Mouse (Mus musculus) fibroblast of lung, adult 2 months (primary cell): ENCODE results near the gene Amacr.
"Not testable (repeated sequence)": the region's sequence is repeated elsewhere in the genome, so short reads cannot be mapped to it uniquely, and the experiment has no call there.

Experiments
- DNase-seq: peaks from one replicate; pipeline ENCODE4 v3.0.0-alpha.2; 2011; ENCODE audit warnings: low read depth

Amacr gene

DNA sequence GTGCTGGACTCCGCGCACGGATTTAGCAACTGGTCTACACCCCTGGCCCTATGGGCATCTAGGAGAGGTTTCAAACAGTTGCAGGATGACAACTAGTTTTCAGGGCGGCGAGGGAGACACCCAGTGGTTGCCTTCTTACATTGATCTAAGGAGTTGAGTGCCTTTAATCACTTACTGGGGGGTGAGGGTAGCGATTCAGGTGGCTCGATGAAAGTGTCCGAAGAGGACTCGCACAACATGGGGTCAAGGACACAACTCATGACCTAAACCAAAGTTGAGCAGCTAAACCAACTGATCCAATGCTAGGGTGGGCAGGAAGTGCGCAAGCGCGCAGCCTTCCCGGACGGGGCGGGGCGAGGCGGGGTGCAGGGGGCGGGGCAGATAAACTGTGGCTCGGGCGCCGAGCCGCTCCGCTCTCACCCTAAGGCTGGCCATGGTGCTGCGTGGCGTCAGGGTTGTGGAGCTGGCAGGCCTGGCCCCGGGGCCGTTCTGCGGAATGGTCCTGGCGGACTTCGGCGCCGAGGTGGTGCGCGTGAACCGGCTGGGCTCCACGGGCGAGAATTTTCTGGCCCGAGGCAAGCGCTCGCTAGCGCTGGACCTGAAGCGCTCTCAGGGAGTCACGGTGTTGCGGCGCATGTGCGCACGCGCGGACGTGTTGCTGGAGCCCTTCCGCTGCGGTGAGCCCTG, at the start of gene Amacr:
Gene Amacr (plus strand): TSS at position 380 of the 687 bp plus-strand sequence.
- peak; percentile 72 for DNase-seq

DNA sequence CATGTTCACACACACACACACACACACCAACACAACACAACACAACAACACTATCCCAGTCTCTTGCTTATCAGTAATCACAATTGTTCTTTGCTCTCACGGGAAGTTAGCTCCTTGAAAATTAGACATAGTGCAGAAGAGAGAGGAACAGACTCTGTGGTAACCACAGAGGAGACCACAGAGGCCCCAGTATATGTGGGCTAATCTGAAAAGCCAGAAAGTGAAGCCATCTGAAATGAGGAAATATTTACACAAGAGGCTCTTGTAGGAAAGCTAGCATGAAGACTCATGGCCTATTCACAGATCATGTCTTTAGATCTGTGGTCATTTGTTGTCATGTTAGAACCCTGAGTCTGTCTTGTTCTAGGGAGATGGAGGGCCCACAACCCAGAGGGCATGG, 47.6 kb upstream of the Amacr start:
- no peak for DNase-seq

DNA sequence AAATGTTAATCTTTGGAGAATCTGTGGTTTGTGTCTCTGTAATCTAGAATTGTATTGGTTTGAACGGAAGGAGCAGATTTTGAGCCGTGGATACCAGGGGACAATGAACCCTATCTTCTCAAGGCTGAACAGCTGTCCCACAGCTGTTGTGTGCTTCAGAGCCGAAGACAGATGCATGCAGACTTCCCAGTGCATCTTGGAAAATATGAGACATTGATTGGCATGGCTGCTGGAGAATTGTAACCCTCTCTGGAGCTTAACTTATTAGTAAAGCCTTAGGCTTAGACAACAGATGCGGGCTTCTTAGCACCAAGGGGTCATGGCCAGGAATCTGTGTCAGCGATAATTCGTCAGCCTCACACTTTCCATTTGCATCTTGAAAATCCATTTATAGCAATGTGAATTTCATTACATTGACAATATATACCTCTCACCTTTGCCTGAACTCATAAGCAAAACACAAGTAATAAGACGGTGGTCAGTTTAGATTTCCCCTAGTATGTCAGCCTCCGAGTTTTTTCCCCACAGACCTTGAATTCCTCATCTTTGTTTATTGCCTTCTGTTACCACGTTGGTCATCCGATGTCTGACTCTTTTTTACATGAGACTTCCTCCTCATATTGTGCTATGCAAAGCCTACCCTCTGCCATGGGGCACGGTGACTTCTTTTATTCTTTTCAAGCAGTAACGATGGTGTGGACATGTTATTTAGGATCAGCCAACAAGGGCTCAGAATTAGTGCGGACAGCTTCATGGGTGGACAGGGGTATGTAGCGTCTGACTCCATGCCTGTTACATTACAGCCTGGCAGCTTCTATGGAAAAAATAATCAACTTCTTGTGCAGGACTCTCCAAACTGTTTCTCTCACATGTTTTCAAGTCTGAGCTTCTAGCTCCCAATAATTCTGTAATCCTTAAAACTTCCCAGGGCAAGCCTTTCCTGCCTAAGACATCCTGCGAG, 41.1 kb upstream of the Amacr start:
- DNase-seq = no peak

DNA sequence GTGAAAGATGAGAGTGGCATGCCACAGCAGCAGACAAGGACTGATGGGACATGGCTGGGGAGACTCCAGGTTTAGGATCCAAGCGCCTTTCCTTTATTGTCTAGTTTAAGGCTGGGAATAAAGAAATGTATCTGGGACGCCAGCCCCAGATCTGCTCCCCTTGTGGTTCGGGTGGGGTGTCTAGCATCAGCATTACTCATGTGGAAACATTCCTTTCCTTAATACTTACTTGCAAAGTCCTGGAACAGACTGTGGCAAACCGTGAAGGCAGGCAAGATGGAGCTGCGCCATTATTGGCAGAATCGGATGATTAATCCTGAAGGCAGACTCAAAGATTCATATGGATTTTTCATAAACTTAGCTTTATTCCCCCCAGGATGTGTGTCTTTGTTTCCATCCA, 39.7 kb upstream of the Amacr start:
- peak; percentile 76 for DNase-seq

DNA sequence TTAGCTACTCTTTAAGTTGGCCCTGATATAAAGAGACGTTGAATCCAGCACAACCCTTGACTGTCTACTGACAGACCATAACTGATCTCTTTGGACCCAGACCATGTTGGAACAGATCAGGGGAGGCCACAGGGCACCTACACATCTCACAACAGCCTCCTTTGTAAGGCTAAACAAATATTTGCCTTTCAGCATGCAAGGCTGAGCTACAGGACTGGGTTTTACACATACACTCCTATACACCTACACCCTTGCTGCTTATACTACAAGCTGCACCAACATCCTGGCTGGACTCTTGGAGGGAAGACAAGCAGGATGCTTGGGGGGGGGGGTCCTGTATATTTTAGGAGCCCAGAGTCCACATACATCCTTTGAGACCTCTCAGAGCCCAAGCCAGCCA, 33.7 kb upstream of the Amacr start:
- no peak for DNase-seq

DNA sequence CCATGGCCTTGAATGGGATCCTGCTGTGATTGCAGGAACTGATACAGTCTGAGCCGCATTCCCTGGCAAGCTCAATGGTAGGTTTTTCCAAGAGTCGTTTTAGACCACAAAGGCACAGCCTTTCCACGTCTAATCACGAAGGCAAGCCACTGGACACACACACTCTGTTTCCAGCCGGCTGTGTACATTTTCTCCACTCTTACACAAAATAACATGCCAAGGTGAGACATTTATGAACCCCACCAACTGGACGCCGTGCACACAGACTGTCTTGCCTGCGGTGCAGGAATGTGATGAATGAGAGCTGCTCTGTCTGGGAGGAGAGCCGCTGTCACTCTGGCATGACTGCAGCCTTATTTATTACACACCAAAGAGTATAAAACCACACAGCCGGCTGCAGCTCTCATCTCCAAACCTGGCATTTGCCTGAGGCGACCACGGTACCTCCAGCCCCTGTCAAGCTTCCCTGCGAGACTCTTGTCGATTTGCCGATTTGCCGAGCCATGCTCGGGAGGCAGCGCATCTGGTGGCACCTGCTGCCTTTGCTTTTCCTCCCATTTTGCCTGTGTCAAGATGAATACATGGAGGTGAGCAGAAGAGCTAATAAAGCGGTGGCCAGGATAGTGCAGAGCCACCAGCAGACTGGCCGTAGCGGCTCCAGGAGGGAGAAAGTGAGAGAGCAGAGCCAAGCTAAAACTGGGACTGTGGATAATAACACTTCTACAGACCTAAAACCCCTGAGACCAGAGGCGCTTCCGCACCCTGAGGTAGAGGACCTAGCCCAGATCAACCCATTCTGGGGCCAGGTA, 29.4 kb upstream of the Amacr start, which contains the start of gene C1qtnf3:
Gene C1qtnf3 (plus strand): TSS at position 382 of the 809 bp plus-strand sequence.
- peak; percentile 52 for DNase-seq

DNA sequence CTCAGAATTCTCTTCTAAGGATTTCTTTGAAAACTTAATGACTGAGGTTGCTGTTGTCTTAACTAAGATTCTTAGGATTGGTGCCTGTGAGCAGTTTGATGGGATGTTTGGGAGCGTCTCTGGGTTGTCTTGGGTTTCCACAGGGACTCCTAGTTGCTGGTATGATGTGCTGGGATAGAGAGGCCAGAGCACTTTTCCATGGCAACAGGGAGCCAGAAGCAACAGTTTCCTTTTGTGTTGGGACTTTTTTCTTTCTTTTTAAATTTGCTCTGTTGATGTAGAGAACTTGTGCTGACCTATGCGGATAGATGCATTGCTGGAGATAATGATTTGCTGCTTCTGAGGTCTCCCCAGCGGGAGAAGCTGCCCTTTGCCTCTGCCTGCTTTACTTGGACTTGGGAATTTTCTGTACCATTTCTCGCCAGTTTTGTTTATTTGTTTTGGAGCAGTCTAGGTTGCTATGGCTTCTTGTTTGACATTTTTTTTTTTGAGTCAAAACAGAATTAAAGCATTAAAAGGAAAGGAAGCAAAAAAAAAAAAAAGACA, 28.7 kb upstream of the Amacr start:
- no peak for DNase-seq

DNA sequence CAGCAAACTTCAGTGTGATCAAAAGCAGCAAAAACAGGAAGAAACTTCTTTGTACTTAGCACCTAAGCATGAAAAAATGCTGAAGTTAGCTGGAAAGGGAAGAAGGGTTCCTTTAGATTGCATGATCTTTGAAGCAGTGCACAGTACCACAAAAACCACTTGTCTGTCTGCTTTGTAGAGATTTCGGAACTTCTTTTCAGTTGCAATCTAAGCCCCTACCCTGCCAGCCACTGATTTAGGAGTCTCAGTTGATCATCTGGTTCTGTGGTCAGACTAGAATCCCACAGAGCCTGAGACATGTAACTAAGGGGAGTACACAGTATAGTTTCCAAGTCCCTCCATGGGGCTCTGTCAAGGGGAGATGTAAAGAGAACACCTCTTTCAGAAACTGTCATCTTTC, 28.1 kb upstream of the Amacr start:
- no peak for DNase-seq

DNA sequence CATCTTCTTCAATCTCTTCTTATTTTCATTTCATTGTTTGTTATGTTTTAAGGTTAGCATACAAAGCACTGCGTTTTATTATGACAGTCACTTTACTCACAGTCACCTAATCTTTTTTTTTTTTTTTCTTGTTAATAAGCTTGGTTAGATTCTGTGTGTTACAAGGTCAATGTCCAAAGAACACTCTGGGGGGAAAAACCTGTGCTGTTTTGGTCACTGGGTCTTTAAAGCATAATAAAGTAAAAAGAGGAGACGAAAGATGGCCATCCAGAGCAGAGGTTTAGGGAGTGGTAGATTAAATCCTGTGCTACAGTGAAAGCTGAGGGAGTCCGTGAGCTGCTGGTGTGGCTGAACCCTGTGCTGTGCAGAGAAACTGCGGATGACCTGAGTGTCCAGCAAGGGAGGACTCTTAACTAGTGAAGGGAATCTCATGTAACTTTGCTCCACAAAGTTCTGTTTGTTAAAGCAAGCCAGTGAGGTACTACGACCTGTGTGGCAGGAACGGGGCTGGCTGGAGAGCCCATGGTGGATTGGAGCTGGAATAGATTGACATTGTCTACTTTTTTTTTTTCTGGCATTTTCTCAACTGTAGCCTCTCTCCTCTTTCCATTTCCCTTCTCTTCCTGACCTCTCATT, 27.1 kb upstream of the Amacr start:
- no peak for DNase-seq

DNA sequence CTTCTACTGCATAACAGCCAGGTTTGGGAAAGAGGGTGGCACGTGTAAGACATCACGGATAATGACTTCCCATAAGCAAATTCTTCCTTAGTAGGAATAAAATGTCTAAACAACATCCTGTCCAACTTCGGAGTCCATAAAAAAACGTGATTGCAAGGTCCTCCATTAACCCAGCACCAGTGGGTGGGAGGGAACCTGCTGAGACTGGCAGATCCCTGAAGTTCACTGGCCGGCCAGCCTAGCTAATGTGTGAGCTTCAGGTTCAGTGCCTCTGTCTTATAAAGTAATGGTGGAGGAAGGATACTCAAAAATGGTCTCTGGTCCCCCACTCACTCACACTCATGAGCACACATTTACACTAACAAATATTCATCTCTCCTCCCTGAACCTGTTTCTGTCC, 26.4 kb upstream of the Amacr start:
- DNase-seq = no peak

DNA sequence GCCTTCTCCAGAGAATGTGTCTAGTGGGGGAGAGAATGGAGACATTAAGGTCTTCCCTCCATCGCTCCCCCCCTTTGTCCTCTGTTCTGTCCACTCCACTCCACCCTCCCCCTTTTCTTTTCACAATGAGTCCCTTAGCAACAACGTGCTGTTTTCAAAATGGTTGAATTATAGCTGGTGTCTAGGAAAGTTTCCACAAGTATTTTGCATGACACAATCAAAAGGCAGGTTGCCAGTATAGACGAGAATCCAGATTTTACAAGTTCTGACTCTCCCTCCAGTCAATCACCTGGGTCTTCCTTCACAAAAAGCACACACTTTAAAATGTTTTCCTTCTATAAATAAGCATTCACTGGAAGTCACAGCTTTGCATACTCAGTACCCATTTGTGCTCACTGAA, 24.9 kb upstream of the Amacr start:
- peak; percentile 63 for DNase-seq

DNA sequence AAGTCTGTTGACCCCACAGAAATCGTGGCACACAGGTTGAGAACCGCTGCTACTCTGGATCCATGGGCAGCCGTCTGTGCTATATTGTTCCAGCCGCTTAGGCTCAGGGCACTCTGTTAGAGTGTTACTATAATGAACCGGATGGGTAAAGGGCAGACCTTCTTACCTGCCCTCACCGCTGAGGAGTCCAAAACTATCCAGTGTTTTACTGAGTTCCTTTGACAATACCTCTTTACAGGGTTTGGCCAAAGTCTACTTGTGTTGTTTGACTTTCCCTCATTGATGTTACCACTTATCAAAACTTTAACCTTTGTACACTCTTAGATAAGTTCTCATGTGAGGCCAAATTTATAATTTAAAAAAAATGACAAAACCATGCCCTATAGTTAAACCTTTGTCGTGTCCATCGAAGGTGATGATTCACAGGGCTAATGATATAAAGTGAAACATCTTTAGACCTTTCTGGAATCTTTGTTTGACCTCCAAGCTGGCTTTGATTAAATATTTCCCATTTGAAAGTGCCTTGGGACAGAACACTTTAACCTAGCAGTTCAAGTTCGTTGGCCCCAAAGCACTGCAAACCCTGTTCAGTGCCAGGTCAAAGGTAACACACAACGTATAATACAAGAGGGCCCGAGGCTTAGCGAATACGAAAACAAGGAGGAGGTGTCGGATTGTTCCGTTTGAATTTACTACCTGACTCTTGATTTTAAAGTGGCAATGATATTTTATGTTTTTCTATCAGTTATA, 22.1 kb upstream of the Amacr start:
- DNase-seq = no peak

DNA sequence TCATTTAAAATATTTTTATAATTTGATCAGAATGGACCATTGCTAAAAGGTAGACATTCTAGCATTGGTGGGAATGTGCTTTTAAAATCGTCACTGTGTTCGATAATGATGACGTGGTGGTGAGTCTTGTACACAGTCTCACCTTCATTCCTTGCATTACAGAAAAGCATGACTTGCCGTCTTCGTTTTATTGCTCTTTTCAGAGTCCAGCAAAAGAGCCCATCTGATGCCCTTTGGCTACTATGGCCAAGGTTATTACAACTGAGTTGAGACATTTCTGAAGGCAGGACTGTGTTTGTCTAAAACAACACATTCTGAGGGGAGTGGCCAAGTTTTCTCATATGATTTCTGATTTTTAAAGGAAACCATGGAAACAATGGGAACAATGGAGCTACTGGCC, 21.3 kb upstream of the Amacr start:
- DNase-seq = no peak

DNA sequence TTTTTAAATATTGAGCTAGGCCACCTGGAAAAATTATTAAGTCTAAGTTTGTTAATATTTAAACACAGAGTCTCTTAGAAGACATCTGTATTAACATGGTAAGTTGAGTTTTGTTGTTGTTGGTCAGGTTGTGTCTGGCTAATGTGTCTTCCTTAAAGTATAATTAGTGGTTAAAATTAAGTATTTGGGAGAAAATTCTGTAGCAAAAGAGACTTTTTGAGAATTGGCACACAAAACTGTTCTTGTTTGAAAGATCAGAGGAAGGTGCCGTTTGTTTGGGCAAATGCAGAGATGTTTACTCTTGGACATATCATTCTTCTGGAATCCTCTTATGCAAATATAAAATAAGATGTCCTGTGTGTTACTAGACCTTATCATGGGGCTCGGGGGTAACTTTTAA, 19.0 kb upstream of the Amacr start:
- DNase-seq = no peak

DNA sequence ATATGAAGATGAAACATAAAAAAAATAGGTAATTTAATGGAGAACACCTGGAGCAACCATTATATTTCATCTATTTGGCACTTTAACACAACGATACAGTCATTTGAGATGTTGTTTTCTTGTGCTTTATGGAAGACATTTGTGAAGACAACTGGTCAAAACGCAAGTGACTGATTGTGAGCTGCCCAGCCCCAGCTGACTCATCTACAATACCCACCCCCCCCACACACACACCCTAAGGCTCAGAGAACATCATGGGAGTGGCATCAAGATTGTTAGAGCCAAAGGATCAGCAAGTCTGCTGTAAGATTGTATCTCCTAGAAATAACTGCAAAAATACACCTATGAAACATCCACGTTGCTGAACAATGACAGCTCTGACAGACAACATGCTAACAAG, 12.1 kb upstream of the Amacr start:
- DNase-seq = no peak

DNA sequence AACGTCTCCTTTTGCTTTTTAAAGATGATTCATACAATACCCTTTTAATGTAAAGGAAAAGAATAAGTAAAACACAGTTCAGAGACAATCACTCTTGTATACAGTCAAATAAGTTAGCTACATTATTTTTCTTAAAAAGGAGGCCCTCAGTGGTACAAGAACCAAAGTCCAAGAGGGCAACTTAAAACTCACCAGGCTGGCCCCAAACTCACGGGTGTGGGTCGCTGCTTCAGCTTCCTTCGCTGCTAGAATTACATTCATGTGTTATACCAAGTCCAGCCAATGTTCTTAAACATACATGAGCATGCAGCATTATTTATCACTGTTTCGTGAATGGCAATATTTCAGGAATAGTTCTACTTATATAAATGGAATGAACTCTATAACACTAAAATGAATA, 10.8 kb upstream of the Amacr start:
- no peak for DNase-seq

DNA sequence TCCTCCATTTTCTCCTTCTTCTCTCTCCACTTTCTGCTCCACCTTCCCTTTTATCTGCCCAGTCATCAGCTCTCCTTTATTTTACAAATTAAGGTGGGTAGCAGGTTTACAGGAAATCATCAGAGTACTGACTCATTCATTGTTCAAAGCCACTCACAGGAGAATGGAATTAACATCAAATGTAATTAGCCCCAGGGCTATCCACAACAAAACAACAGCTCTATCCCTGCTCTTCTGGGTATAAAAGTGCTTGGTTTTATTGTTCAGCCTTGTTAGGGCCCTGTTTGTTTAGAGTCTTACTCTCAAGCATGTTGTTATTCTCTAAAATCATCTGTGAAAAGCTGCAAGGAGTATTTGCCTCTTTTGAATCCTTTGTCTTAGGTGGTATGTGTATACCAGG, 4.4 kb upstream of the Amacr start:
- no peak for DNase-seq

DNA sequence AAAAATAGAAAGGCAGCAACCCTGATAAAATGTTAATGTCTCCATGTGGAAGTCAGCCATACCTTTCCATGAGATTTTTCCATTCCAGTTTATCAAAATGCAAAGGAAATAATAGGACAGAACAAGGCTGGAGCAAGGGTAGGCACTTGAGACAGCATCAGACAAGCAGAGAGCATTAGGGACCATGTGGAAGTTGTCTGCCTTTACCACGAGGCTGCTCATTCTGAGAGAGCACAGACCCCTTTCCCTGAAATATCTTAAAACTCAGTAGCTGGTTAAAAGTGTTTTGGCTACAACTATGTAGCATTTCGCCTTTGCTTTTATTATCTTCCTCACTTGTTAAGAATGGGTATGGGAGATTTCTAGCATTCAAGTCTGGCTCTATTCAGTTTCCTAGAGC, 844 bp upstream of the Amacr start:
- DNase-seq = no peak

DNA sequence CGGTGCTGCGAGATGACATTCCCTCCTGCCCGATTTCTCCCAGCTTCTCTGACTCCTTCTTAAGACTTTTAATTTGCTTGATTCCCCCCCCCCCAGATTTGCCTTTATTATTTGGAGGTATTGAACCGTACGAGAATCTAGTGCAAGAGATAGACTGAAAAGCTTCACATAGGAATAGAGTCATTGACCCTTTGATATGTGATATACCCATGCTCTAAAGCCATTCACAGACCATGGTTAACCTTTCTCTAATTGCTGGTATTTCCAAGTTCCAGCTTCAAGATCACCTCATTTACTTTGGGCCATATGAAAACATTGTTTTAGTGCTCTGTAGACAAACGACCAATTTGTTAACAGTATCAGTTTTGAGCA, 494 bp downstream of the Amacr start:
- no peak for DNase-seq

DNA sequence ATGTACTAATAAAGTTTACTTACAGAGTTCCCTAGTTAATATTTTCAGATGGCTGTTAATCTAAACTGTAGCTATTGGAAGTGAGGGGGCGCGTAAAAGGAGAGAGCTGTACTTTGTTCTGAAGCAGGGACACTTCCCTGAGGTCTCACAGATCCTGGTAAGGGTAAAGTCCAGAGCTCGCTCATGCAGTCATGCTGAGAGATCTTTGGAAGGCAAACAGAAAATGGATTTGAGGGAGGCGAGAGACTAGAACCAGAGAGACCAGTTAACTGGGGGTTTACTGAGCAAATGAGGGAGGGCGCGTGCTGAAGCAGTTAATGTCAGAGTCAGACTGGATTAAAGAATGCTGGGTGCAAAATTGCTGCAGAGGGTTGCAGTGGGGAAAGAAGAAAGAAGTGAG, 4.2 kb downstream of the Amacr start:
- no peak for DNase-seq

DNA sequence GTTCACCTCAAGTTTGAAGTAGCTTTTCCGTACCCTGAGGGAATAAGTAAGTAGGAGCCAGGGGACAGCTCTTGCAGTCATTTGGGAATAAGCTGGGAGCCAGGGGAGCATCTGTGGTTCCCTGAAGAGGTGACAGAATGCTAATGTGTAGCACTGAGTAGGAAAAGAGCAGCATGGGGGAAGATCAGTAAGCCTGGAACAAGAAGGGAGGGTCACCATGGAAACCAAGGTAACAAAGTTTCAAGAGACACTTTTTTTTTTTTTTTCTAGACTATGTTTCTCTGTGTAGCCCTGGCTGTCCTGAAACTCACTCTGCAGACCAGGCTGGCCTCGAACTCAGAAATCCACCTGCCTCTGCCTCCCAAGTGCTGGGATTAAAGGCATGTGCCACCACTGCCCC, 4.9 kb downstream of the Amacr start:
- not testable (repeated sequence) for DNase-seq
